Mouse (Mus musculus): ENCODE results near the gene Ceacam12. TPM values are rescaled to one million over a fixed set of nuclear protein-coding genes. Genes with fewer than 3 reads are reported as not detected.
"Not testable (repeated sequence)": the region's sequence is repeated elsewhere in the genome, so short reads cannot be mapped to it uniquely, and the experiment has no call there.

Gene Ceacam12
- not detected in 2 replicates for polyA plus RNA-seq (2012; ENCODE audit: insufficient read depth, insufficient read length, missing spikeins)

- no peak within 1 kb of the TSS for H3K27ac ChIP-seq (replicated peaks; ENCODE audit: low read depth, low read length)
- H3K4me1 ChIP-seq (ENCODE audit: control insufficient read depth, insufficient read depth, insufficient read length, low read length) = no peaks in the 10 kb centered on the region
- no peak within 1 kb of the TSS for H3K4me3 ChIP-seq (ENCODE audit: insufficient read depth, low read depth, low read length)
Observed at GRCm38 (mm10) chr7:18065629-18066028, at the start of gene Ceacam12. TSS of gene Ceacam12 (plus strand) at chr7:18065929.

GRCm38 (mm10) chr7:18073821-18074220, 8.1 kb downstream of the Ceacam12 start:
- not testable (repeated sequence) for H3K4me3 ChIP-seq (ENCODE audit: insufficient read depth, low read depth, low read length)

GRCm38 (mm10) chr7:18100785-18101184, 35.1 kb downstream of the Ceacam12 start:
- H3K27ac ChIP-seq (replicated peaks; ENCODE audit: low read depth, low read length) = no peak overlapping the region
- no peak overlapping the region for H3K4me3 ChIP-seq (ENCODE audit: insufficient read depth, low read depth, low read length)
- H3K4me1 ChIP-seq (ENCODE audit: control insufficient read depth, insufficient read depth, insufficient read length, low read length) = no peaks in the 10 kb centered on the region

More at GRCm38 (mm10) chr7:18073821-18074220, 8.1 kb downstream of the Ceacam12 start:
- not testable (repeated sequence) for H3K27ac ChIP-seq (replicated peaks; ENCODE audit: low read depth, low read length); H3K4me1 ChIP-seq (ENCODE audit: control insufficient read depth, insufficient read depth, insufficient read length, low read length)

Other genes with a start within 250 kb of the Ceacam12 start
- not detected in 2 replicates for gene Gm5155, start 194.2 kb upstream of the Ceacam12 start, polyA plus RNA-seq (2012; ENCODE audit: insufficient read depth, insufficient read length, missing spikeins)
- not detected in 2 replicates for gene Ceacam11, start 93.8 kb upstream of the Ceacam12 start, polyA plus RNA-seq (2012; ENCODE audit: insufficient read depth, insufficient read length, missing spikeins)
- gene Ceacam13, start 56.0 kb upstream of the Ceacam12 start, polyA plus RNA-seq (2012; ENCODE audit: insufficient read depth, insufficient read length, missing spikeins) = not detected in 2 replicates
- not detected in 2 replicates for gene Igfl3, start 110.6 kb downstream of the Ceacam12 start, polyA plus RNA-seq (2012; ENCODE audit: insufficient read depth, insufficient read length, missing spikeins)
- not detected in 2 replicates for gene Mill1, start 179.4 kb downstream of the Ceacam12 start, polyA plus RNA-seq (2012; ENCODE audit: insufficient read depth, insufficient read length, missing spikeins)